Mouse (Mus musculus) common myeloid progenitor, adult 5-6 weeks (primary cell): ENCODE measurements around the gene Pum1. TPM values are rescaled to one million over a fixed set of nuclear protein-coding genes. Genes with fewer than 3 reads are reported as not detected.

Experiments
- ATAC-seq: replicated peaks from 2 replicates; pipeline ENCODE4 v1.8.0; 2016; ENCODE audit warnings: low read depth, mild to moderate bottlenecking, moderate TSS enrichment, inconsistent platforms; ENCODE audit not compliant: poor library complexity, severe bottlenecking
- total RNA-seq: library from RNA; stranded (forward); fragments of 200-1000, 187-1606 nt; gene quantifications from 2 replicates; pipeline ENCODE4 v1.2.3, GENCODE M21; 2017

Pum1 gene
- total RNA-seq, 1 experiment from 2014 or later = 73.1 TPM

DNA sequence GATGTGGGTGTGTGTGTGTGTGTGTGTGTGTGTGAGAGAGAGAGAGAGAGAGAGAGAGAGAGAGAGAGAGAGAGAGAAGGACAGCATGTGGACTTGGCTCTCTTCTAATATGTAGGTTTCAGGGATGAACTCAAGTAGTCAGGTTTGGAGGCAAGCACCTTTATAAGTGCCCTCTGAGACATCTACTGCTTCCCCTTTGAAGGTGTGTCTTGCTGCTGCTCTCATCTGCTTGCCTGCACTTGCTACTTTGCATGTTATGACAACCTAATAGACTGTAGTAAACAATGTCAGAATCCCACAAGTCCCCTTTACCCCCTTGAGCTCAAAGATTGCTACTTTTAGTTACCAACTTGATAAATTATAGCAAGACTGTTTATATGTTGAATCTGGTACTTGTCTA is 52.5 kb downstream of the Pum1 start:
- ATAC-seq = no peak

- no peak for ATAC-seq
Observed at GRCm38 (mm10) chr4:130719348-130719747, 56.2 kb downstream of the Pum1 start.

DNA sequence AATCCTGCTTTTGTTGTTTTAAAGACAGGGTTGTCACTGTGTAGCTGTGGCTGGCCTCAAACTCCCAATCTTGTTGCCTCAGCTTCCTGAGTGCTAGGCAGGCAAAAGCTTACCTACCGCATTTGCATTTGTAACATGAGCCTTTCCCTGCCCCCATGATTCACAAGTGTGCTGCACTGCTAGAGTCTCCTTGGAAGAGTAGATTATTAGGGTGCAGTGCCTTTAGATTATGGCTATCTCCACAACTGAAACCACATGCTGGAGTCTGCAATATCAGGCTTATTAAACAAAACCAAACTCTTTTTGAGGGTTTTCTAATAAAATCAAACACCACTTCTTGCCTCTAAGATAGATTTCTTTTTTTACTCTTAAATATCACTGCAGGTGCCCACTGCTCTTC is 59.5 kb downstream of the Pum1 start:
- ATAC-seq = peak; percentile 75

DNA sequence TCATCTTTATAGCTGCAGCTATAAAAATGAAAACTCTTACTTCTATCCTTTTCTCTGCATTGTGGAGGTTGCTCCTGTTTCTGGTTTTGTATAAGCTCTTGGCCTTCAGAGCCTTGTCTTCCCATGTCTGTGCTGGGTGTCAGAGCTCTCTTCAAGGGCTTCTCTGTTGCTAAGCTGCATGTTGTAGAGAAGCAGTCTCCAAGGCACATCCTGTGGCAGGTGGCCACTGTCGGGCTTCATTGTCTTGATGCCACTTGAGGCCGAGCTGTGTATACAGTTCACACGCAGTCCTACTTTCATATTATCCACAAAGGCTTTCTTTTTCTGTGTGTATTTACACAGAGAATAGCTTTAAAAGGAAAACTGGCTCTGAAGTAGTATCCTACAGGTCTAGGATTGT is 63.0 kb downstream of the Pum1 start:
- ATAC-seq = no peak

DNA sequence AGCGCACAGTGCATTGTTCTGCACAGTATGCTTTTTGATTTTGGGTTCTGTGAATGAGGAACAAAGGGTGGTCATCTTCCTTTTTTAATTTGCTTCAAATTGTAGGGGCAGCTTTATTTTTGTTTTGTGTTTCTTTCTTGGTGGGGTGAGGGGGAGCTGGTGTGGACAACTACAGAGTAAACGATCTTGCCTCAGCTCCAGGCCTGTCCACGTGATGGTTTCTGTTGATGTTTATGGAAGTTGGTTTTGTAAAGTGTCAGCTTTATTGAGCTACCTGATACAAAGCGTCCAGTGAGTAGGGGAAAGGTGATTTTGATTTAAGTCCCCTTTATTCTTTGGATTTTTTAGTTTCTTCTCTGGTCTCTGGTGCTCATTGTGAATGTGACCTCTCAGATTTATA is 72.8 kb downstream of the Pum1 start:
- no peak for ATAC-seq

DNA sequence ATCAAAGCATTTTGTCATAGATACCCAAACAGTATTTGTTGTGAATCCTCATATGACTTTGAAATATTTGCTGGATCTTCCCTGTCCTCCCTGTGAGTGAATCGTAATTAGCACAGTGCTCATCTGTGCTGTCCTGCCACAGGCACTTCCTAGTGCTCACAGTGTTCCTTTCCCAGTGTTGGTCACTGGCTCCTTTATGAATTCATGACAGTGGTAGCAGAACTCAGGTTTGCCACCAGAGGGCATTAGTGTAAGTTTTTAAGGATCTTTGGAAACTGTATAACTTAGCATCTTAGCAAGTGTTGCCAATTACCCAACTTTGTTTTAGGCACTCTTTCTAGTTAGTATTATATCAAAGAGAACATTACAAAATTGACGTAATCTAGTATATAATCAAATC is 75.4 kb downstream of the Pum1 start:
- peak; percentile 63 for ATAC-seq

DNA sequence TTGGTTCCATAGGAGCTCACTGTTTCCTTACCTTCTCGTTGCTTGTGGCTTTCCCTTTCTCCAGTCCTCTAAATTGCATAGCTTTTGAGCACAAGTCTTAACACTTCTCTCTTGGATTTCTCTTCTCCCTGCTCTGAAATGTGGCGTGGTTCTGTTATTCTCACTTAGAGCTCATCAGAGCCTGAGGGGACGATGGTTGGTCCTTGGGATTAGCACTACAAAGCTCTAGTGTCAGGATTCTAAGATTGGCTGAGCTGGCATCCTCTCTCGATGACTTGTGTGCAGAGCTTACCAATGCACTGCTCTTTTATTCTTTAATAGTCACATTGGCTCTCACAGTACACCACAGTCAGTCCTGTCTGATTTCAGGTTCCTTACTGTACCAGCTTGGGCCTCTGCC is 80.9 kb downstream of the Pum1 start:
- ATAC-seq = no peak

GRCm38 (mm10) chr4:130745561-130746306 is 82.6 kb downstream of the Pum1 start:
- no peak for ATAC-seq

- ATAC-seq = no peak
Observed at GRCm38 (mm10) chr4:130749566-130749965, 86.4 kb downstream of the Pum1 start.

GRCm38 (mm10) chr4:130751966-130752365 is 88.8 kb downstream of the Pum1 start:
- ATAC-seq = no peak

GRCm38 (mm10) chr4:130752591-130752990 is 89.5 kb downstream of the Pum1 start:
- ATAC-seq = no peak

DNA sequence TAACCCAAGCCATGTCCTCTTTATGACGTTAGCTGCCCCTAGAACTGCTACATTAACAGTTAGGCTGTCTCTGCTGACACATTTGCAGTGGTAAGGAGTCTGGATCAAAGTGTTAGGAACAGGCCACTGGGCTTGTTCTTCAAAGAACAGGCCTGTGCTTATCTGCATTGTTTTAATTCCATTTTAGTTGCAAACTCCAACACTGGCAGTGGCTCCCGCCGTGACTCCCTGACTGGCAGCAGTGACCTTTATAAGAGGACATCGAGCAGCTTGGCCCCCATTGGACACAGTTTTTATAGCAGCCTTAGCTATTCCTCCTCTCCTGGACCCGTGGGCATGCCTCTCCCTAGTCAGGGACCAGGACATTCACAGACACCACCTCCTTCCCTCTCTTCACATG is 90.6 kb downstream of the Pum1 start:
- no peak for ATAC-seq

DNA sequence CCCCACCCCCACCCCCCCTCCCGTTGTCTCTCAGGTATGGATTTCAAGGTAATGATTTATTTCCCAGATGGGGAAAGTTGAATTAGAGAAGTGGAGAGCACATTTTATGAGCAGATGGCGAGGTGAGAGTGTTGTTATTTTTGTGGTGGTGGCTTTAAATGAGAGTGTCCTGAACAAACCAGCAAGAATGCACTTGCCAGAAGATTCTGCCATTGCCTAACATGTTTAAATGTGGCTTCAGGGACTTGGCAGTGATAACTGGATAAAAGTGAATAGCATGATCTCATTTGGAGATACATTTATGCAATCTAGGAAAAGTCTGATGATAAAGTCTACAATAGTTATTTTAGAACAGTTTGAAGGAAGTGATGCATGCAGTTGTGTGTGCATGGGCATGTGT is 91.7 kb downstream of the Pum1 start:
- ATAC-seq = no peak

DNA sequence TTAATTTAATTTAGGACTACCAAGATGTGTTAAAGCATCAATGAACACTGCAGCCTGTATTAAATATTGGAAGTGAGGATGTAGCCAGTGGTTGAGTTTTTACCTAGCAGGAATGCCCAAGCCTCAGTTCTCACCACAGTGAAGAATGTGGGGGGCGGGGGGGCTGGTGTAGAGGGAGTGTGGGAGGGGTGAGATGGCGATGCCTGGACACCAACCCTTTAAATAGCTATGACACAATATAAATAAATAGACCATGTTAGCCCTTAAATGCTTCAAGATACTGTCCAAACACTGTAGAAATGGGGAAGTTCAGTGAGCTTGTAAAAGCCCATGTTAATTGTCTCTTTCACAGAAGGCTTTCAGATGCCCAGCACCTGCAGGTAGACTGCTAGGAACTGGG is 96.8 kb downstream of the Pum1 start:
- ATAC-seq = no peak

DNA sequence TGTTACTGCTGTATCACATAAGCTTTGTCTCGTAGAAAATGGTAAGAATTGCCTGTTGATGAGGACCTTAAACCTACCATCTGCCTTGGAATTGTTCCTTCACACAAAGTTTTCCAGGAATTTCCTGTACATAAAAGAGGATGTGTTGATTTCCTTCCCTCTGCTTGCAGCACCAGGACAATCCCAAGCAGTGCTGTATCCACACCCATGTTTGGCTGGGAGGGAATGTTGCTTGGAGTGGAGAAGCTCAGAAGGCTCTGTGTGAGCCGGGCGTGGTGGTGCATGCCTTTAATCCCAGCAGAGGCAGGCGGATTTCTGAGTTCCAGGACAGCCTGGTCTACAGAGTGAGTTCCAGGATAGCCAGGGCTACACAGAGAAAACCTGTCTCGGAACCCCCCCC is 98.7 kb downstream of the Pum1 start:
- ATAC-seq = no peak

GRCm38 (mm10) chr4:130765399-130766160 is 102.5 kb downstream of the Pum1 start:
- no peak for ATAC-seq

- ATAC-seq = no peak
Observed at GRCm38 (mm10) chr4:130766387-130766786, 103.3 kb downstream of the Pum1 start.

- ATAC-seq = no peak
Observed at GRCm38 (mm10) chr4:130766926-130767325, 103.8 kb downstream of the Pum1 start.

DNA sequence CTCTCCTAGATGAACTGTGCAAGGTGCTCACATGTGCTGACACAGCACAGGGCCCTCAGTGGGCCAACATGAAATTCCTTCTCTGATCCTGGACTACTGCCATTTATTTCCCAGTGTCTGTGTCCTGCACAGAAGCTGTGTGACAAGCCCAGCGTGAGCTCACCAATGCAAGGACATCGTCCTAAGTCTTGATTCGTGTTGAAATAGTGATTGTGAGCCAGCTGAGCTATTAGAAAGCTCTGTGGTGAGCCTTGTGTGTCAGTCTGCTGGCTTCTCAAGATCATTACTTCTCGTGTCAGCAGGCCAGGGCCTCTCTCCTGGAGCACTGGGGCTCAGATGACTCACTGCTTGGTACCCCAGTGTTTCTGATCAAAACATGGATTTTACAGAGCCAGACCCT is 110.8 kb downstream of the Pum1 start:
- ATAC-seq = no peak

GRCm38 (mm10) chr4:130774822-130775221 is 111.7 kb downstream of the Pum1 start:
- no peak for ATAC-seq

DNA sequence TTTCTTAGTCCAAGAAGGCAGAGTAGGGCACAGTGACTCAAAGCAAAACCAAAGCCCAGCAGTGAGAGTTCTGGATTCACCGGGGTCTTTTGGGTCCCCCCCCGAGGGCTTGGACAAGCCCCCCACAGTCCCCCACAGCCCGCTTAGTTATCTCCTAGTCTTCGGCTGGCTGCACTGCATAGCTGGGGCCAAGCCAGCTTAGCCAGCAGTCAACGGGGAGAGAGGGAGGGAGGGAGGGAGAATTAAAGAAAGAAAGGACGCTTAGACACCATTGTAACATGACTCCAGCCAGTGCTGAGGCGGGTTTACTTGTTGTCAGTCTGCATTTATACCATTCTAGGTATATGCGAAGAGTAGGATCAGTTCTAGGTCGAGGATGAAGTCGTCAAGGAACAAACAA is 114.5 kb downstream of the Pum1 start:
- no peak for ATAC-seq

GRCm38 (mm10) chr4:130779037-130779436 is 115.9 kb downstream of the Pum1 start:
- no peak for ATAC-seq
